Mouse (Mus musculus) forebrain, postnatal 0 days (tissue): ENCODE data around the gene Cblb. TPM values are rescaled to one million over a fixed set of nuclear protein-coding genes. Genes with fewer than 3 reads are reported as not detected.

Source experiments
- ATAC-seq: fragments of 200-750 bp; cut with Nextera tagmentation; 2 replicates; pipeline ENCODE4 v1.8.0; 2017; ENCODE audit warnings: mild to moderate bottlenecking, moderate library complexity
- DNase-seq: peaks from one replicate; pipeline ENCODE4 v3.0.0-alpha.2; 2015
- H3K27ac ChIP-seq: fragments of 300-500 bp; sonication (generic); 2 replicates; pipeline ENCODE4 v1.5.1; 2014; ENCODE audit warnings: low read depth, mild to moderate bottlenecking, antibody characterized with exemption, low read length, moderate library complexity, mixed read lengths
- H3K27me3 ChIP-seq: fragments of 300-500 bp; sonication (generic); 2 replicates; pipeline ENCODE4 v1.6.1; 2014; ENCODE audit warnings: mild to moderate bottlenecking, low read length, mixed read lengths; ENCODE audit not compliant: insufficient read depth
- H3K36me3 ChIP-seq: fragments of 300-500 bp; sonication (generic); 2 replicates; pipeline ENCODE4 v1.6.1; 2014; ENCODE audit warnings: mild to moderate bottlenecking, moderate library complexity; ENCODE audit not compliant: insufficient read depth
- H3K4me1 ChIP-seq: fragments of 300-500 bp; sonication (generic); 2 replicates; pipeline ENCODE4 v1.6.1; 2014; ENCODE audit warnings: antibody characterized with exemption; ENCODE audit not compliant: insufficient read depth
- H3K4me2 ChIP-seq: fragments of 300-500 bp; sonication (generic); 2 replicates; pipeline ENCODE4 v1.6.1; 2014; ENCODE audit warnings: low read depth, mild to moderate bottlenecking, moderate library complexity
- H3K4me3 ChIP-seq: fragments of 300-500 bp; sonication (generic); 2 replicates; pipeline ENCODE4 v1.5.1; 2014; ENCODE audit warnings: low read depth, low read length, mixed read lengths
- H3K9ac ChIP-seq: fragments of 300-500 bp; sonication (generic); 2 replicates; pipeline ENCODE4 v1.6.1; 2014; ENCODE audit warnings: mild to moderate bottlenecking
- H3K9me3 ChIP-seq: fragments of 300-500 bp; sonication (generic); 2 replicates; pipeline ENCODE4 v1.6.1; 2016; ENCODE audit warnings: low read length
- CTCF ChIP-seq: sonication (generic); IDR thresholded peaks from 2 replicates; pipeline ENCODE4 v1.5.1; 2016; ENCODE audit warnings: antibody characterized with exemption, control low read depth, low read depth
- WGBS: fragments of 180-500 bp; shearing (Covaris S2); extraction: QIAGEN DNeasy Blood & Tissue Kit; methylation state at CpG from one replicate; pipeline ENCODE4 v1.1.7; 2014; 5-methylcytosine and 5-hydroxymethylcytosine counted together
- polyA plus RNA-seq: library from polyadenylated mRNA; unstranded; fragments of >200 nt; fragmentation: Nextera tagmentation; extraction: Ambion mirVana; gene quantifications from 2 replicates; pipeline ENCODE4 v1.2.1, GENCODE M21; 2015
- total RNA-seq: library from RNA; depleted of rRNA; stranded (reverse); fragments of >200 nt; gene quantifications from 2 replicates; pipeline ENCODE4 v1.2.3, GENCODE M21; 2014

The Cblb gene
- total and polyA plus RNA-seq, 2 experiments from 2014 or later: 6.5 to 14.5 TPM

DNA sequence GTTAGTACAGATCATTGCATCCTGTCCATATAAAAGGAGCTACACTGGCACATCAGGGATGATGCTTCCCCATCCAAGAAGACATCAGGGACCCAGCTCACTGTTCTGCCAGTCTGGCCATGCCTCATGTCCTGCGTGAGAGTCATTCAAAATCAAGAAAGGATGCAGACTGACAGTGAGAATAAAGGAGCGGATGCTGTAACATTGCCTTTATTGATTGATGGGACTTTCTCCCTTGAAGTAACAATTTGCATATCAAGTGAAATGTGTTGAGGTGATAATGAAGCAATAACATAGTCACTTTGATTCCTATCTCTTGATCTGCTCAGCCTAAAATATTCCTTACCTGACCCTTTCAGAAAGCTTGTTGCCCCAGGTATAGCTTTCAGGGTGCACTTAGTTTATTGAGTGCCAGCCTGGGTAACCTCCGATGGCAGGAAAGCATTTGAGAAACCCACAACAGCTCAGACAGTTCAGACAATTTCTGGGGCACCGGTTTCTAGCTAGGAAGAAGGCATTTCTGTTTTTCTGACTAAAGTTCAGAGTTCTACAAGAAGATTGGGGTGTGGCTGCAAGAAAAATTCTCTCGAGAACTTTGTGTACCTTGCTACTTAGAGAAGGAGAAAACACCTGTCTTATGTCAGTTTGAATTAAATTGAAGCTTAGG lies 124.1 kb downstream of the Cblb start:
- no peak overlapping the region for H3K9ac ChIP-seq
- 90% methylated on average over 5 of the region's 5 CpGs for WGBS
- no peak overlapping the region for H3K4me3 ChIP-seq
- H3K27ac ChIP-seq: no peak overlapping the region
- H3K27me3 ChIP-seq: no peaks in the 10 kb centered on the region
- no peaks in the 10 kb centered on the region for H3K4me1 ChIP-seq
- TF ChIP-seq CTCF: no peak
- H3K36me3 ChIP-seq: peaks cover 14% of the 10 kb centered on the region; the same call in 1 of the 2 replicates
- H3K4me2 ChIP-seq: no peak overlapping the region
- no peaks in the 10 kb centered on the region for H3K9me3 ChIP-seq
- ATAC-seq (no peak), DNase-seq (no peak)

DNA sequence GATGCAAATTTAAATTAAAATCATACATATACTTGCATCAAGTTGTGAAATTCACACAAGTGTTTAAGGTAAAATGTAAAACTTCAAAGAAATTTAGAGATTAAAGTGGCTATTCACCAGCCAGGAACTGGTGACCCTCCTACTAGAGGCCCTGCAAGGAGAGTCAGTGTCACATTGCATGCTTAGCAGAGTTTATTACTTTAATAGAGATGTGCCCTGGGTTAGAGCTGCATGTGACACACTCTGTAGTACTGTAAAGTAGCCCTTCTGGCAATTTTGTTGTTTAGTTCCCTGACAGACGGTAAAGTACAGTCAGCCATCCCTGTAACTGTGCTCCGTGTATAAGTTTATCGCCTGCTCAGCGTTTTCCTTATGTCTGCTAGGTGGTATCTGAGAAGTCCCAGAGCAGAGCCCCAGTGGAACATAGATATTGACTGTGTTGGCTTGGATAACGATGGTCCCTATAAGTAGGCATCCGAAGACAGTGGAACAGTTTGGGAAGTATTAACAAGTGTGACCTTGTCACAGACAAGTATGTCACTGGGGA lies 129.0 kb downstream of the Cblb start:
- Histone ChIP-seq H3K36me3 (peaks cover 8% of the 10 kb centered on the region; the same call in 1 of the 2 replicates), H3K27me3 (no peaks in the 10 kb centered on the region), H3K4me1 (no peaks in the 10 kb centered on the region), H3K9me3 (no peaks in the 10 kb centered on the region), H3K27ac (no peak overlapping the region), H3K4me2 (no peak overlapping the region), H3K4me3 (no peak overlapping the region), H3K9ac (no peak overlapping the region)
- no peak for TF ChIP-seq CTCF
- WGBS: 86% methylated on average over 6 of the region's 6 CpGs
- no peak for ATAC-seq
- no peak for DNase-seq

DNA sequence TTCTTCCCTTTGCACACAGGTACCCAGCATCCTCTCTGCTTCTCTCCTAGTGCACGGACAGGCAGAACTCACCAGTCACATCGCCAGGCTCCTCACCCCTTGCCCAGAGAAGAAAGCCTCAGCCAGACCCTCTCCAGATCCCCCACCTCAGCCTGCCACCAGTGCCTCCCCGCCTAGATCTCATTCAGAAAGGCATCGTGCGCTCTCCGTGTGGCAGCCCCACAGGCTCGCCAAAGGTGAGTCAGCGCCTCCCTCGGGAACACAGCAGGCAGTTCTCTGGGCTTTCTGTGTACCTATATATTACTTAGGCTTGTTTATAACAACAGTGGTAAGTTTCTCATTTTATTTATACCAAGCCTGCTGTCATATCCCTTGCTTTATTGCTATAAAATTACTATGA lies 133.2 kb downstream of the Cblb start:
- no peak for ATAC-seq
- Histone ChIP-seq H3K9me3 (no peaks in the 10 kb centered on the region), H3K9ac (no peak overlapping the region), H3K27me3 (no peaks in the 10 kb centered on the region), H3K4me1 (no peaks in the 10 kb centered on the region), H3K36me3 (peaks cover 23% of the 10 kb centered on the region), H3K4me3 (no peak overlapping the region), H3K27ac (no peak overlapping the region), H3K4me2 (no peak overlapping the region)
- WGBS: 81% methylated on average over 9 of the region's 9 CpGs
- DNase-seq: no peak
- no peak for TF ChIP-seq CTCF

DNA sequence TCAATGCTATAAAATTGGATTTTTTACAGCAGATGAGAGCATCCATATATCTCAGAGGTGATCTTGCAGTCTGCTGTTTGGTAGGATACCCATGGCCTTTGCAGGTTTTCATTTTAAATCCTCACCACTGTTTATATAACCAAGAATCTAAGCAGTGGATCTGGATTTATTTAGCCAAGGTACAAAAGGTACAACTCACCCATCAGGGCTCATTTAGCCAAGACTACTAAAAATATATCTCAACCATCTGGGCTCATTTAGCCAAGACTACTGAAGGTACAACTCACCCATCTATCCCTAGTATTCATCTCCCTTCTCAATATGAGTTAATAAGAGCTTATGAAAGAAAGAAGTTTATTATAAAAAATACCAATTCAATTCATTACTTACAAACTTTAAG lies 142.2 kb downstream of the Cblb start:
- Histone ChIP-seq H3K27me3 (no peaks in the 10 kb centered on the region), H3K9ac (no peak overlapping the region), H3K27ac (no peak overlapping the region), H3K4me1 (no peaks in the 10 kb centered on the region), H3K4me3 (no peak overlapping the region), H3K36me3 (peaks cover 8% of the 10 kb centered on the region), H3K9me3 (no peaks in the 10 kb centered on the region), H3K4me2 (no peak overlapping the region)
- DNase-seq (no peak), ATAC-seq (no peak)
- TF ChIP-seq CTCF: no peak

DNA sequence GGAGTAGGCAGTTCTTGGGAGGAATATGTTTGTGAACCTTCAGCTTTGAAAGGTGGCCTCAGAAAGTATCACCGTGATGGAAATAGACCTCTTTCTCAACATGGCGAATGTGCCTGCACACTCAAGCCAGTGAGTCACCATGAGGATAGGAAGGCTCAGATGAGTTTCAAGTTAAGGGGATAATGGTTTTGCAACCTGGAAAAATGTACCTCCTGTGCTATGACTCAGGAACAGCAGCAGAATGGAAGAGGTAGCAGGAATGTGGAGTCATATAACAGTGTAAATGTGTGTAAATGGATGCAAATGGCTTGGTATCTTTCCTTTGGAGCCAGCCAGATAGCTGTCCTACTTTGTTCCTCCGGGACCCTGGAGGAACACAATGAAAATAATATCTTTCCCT lies 148.8 kb downstream of the Cblb start:
- H3K9ac ChIP-seq: no peak overlapping the region
- no peak for TF ChIP-seq CTCF
- H3K36me3 ChIP-seq: peaks cover 12% of the 10 kb centered on the region
- H3K4me1 ChIP-seq: no peaks in the 10 kb centered on the region
- 94% methylated on average over 3 of the region's 3 CpGs for WGBS
- H3K4me3 ChIP-seq: no peak overlapping the region
- H3K9me3 ChIP-seq: no peaks in the 10 kb centered on the region
- DNase-seq: no peak
- no peak overlapping the region for H3K4me2 ChIP-seq
- H3K27me3 ChIP-seq: no peaks in the 10 kb centered on the region
- ATAC-seq: no peak
- no peak overlapping the region for H3K27ac ChIP-seq

DNA sequence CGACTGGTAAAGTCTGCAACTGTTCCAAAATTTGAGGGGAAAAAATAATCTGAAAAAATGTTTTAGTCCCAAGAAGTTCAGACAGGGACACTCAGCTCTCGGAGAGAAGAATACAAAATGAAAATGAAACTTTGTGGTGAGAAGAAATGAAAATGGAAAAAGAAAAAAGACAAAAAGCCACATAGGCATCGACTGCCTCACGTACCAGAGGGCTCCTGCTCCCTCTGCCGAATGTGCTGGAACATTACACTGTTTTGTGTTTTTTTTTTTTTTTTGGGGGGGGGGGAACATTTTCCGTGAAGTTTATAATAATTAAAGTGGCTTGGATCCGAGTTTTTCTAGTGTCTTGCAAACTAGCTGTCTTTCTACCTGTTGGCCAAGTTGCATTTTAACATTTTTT lies 151.0 kb downstream of the Cblb start:
- peak; percentile 39 for TF ChIP-seq CTCF
- 81% methylated on average over 7 of the region's 7 CpGs for WGBS
- H3K27me3 ChIP-seq: no peaks in the 10 kb centered on the region

DNA sequence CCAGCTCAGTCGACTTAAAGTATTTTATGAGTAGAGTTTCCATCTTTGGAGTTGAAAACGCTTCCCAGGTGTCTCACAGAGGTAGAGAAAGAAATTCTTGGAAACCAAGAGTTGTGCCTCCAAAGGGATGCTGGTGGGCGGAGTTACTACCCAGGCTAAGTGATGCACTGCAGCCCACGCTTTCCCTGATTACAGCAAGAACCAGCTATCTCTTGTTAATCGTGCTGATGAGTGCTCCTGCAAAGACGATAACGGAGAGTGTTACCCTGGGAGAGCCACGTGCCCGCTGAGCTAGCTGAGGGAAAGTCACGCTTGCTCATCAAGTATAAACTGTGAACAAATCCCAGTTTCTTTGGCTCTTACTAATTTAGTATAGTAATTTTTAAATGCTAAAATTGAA lies 153.3 kb downstream of the Cblb start:
- Histone ChIP-seq H3K4me1 (no peaks in the 10 kb centered on the region), H3K27ac (no peak overlapping the region), H3K36me3 (peaks cover 8% of the 10 kb centered on the region), H3K4me2 (no peak overlapping the region), H3K4me3 (no peak overlapping the region), H3K9me3 (no peaks in the 10 kb centered on the region), H3K9ac (no peak overlapping the region), H3K27me3 (no peaks in the 10 kb centered on the region)
- no peak for TF ChIP-seq CTCF
- ATAC-seq: no peak
- DNase-seq: no peak
- 89% methylated on average over 10 of the region's 10 CpGs for WGBS

More for the DNA sequence above, 151.0 kb downstream of the Cblb start:
- Histone ChIP-seq H3K27ac (no peak overlapping the region), H3K4me3 (no peak overlapping the region), H3K4me1 (no peaks in the 10 kb centered on the region), H3K9ac (no peak overlapping the region), H3K4me2 (no peak overlapping the region), H3K36me3 (peaks cover 8% of the 10 kb centered on the region), H3K9me3 (no peaks in the 10 kb centered on the region)
- no peak for ATAC-seq
- no peak for DNase-seq
